Mouse (Mus musculus) limb, embryonic 13.5 days (tissue): ENCODE data around the gene Bcl2l2. TPM values are rescaled to one million over a fixed set of nuclear protein-coding genes. Genes with fewer than 3 reads are reported as not detected.

Source experiments
- polyA plus RNA-seq: library from polyadenylated mRNA; unstranded; fragments of >200 nt; fragmentation: Nextera tagmentation; extraction: Ambion mirVana; gene quantifications from 2 replicates; pipeline ENCODE4 v1.2.1, GENCODE M21; 2015

Bcl2l2 gene
- polyA plus RNA-seq, 1 experiment from 2014 or later = 4.0 TPM

Other genes with a start within 250 kb of the Bcl2l2 start
- not detected in 2 replicates for gene Gm17606, start 242.4 kb upstream of the Bcl2l2 start, polyA plus RNA-seq
- gene Cdh24, start 242.0 kb upstream of the Bcl2l2 start, polyA plus RNA-seq = 6.7 and 8.2 TPM in 2 replicates
- 96.6 and 98.0 TPM in 2 replicates for gene 1700123O20Rik, start 197.2 kb upstream of the Bcl2l2 start, polyA plus RNA-seq
- gene Acin1, start 196.4 kb upstream of the Bcl2l2 start, polyA plus RNA-seq = 166 and 167 TPM in 2 replicates
- gene Gm29776, start 184.5 kb upstream of the Bcl2l2 start, polyA plus RNA-seq = 0.31 and 0.33 TPM in 2 replicates
- gene Cebpe, start 171.2 kb upstream of the Bcl2l2 start, polyA plus RNA-seq = not detected in 2 replicates
- 1.7 and 2.3 TPM in 2 replicates for gene Slc7a8, start 101.4 kb upstream of the Bcl2l2 start, polyA plus RNA-seq
- not detected in 2 replicates for gene Rnf212b, start 69.2 kb upstream of the Bcl2l2 start, polyA plus RNA-seq
- 8.9 and 12.7 TPM in 2 replicates for gene Homez, start 12.4 kb upstream of the Bcl2l2 start, polyA plus RNA-seq
- gene Ppp1r3e, start 5.8 kb upstream of the Bcl2l2 start, polyA plus RNA-seq = 0.60 and 1.6 TPM in 2 replicates
- 0.13 and 0.42 TPM in 2 replicates for gene Gm20521, start 64 bp downstream of the Bcl2l2 start, polyA plus RNA-seq
- gene Pabpn1, start 9.1 kb downstream of the Bcl2l2 start, polyA plus RNA-seq = 139 TPM in 2 replicates
- 79.1 and 86.2 TPM in 2 replicates for gene Slc22a17, start 29.8 kb downstream of the Bcl2l2 start, polyA plus RNA-seq
- gene Efs, start 42.7 kb downstream of the Bcl2l2 start, polyA plus RNA-seq = 46.7 and 50.4 TPM in 2 replicates
- 0.24 and 0.27 TPM in 2 replicates for gene Il25, start 49.3 kb downstream of the Bcl2l2 start, polyA plus RNA-seq
- 16.1 and 17.6 TPM in 2 replicates for gene Cmtm5, start 52.9 kb downstream of the Bcl2l2 start, polyA plus RNA-seq
- 1.9 and 2.2 TPM in 2 replicates for gene Myh6, start 83.5 kb downstream of the Bcl2l2 start, polyA plus RNA-seq
- not detected in 2 replicates for gene Gm17428, start 93.6 kb downstream of the Bcl2l2 start, polyA plus RNA-seq
- gene Myh7, start 111.2 kb downstream of the Bcl2l2 start, polyA plus RNA-seq = 23.8 and 24.9 TPM in 2 replicates
- gene Ngdn, start 132.1 kb downstream of the Bcl2l2 start, polyA plus RNA-seq = 86.3 and 88.1 TPM in 2 replicates
- gene Zfhx2, start 208.9 kb downstream of the Bcl2l2 start, polyA plus RNA-seq = 5.6 and 6.2 TPM in 2 replicates
- gene Thtpa, start 211.4 kb downstream of the Bcl2l2 start, polyA plus RNA-seq = 22.9 and 24.5 TPM in 2 replicates
- 13.1 and 13.7 TPM in 2 replicates for gene Ap1g2, start 223.2 kb downstream of the Bcl2l2 start, polyA plus RNA-seq
- gene Jph4, start 233.6 kb downstream of the Bcl2l2 start, polyA plus RNA-seq = 1.9 and 2.2 TPM in 2 replicates